Mouse (Mus musculus) kidney, postnatal 0 days (tissue): ENCODE measurements around the gene Ccdc85c. TPM values are rescaled to one million over a fixed set of nuclear protein-coding genes. Genes with fewer than 3 reads are reported as not detected.
A peak's percentile ranks its signal among the peaks of the same experiment; 100 is the strongest.

Source experiments
- ATAC-seq: fragments of 200-750 bp; cut with Nextera tagmentation; replicated peaks from 2 replicates; pipeline ENCODE4 v1.8.0; 2017; ENCODE audit warnings: low read depth, moderate number of reproducible peaks, moderate TSS enrichment, moderate library complexity; ENCODE audit not compliant: low FRiP score
- DNase-seq: peaks from one replicate; pipeline ENCODE4 v3.0.0-alpha.2; 2016; ENCODE audit warnings: low spot score
- H3K27ac ChIP-seq: fragments of 300-500 bp; sonication (generic); 2 replicates; pipeline ENCODE4 v1.5.1; 2014; ENCODE audit warnings: mild to moderate bottlenecking
- H3K27me3 ChIP-seq: fragments of 300-500 bp; sonication (generic); 2 replicates; pipeline ENCODE4 v1.6.1; 2014; ENCODE audit warnings: low read length, mixed read lengths; ENCODE audit not compliant: insufficient read depth
- H3K36me3 ChIP-seq: fragments of 300-500 bp; sonication (generic); 2 replicates; pipeline ENCODE4 v1.6.1; 2014; ENCODE audit warnings: low read length, mixed read lengths; ENCODE audit not compliant: insufficient read depth
- H3K4me1 ChIP-seq: fragments of 300-500 bp; sonication (generic); replicated peaks from 2 replicates; pipeline ENCODE4 v1.6.1; 2014; ENCODE audit warnings: antibody characterized with exemption, low read length, mixed read lengths; ENCODE audit not compliant: insufficient read depth
- H3K4me2 ChIP-seq: fragments of 300-500 bp; sonication (generic); 2 replicates; pipeline ENCODE4 v1.6.1; 2014; ENCODE audit warnings: mild to moderate bottlenecking, low read length, moderate library complexity, mixed read lengths
- H3K4me3 ChIP-seq: fragments of 300-500 bp; sonication (generic); replicated peaks from 2 replicates; pipeline ENCODE4 v1.5.1; 2014; ENCODE audit warnings: low read depth, low read length
- H3K9ac ChIP-seq: fragments of 300-500 bp; sonication (generic); 2 replicates; pipeline ENCODE4 v1.6.1; 2014; ENCODE audit warnings: low read depth, low read length
- H3K9me3 ChIP-seq: fragments of 300-500 bp; sonication (generic); replicated peaks from 2 replicates; pipeline ENCODE4 v1.6.1; 2016; ENCODE audit warnings: low read length, inconsistent platforms, mixed read lengths
- CTCF ChIP-seq: IDR thresholded peaks from 2 replicates; pipeline ENCODE4 v1.5.1; 2016; ENCODE audit warnings: antibody characterized with exemption, low read depth, mild to moderate bottlenecking, moderate library complexity
- WGBS: fragments of 180-500 bp; shearing (Covaris S2); extraction: QIAGEN DNeasy Blood & Tissue Kit; methylation state at CpG from one replicate; pipeline ENCODE4 v1.1.7; 2014; 5-methylcytosine and 5-hydroxymethylcytosine counted together
- polyA plus RNA-seq: library from polyadenylated mRNA; unstranded; fragments of >200 nt; fragmentation: Nextera tagmentation; extraction: Ambion mirVana; gene quantifications from 2 replicates; pipeline ENCODE4 v1.2.1, GENCODE M21; 2015

Gene Ccdc85c
- polyA plus RNA-seq, 1 experiment from 2014 or later: 7.7 TPM

GRCm38 (mm10) chr12:108253042-108253441 is 22.2 kb downstream of the Ccdc85c start:
- DNase-seq (no peak), ATAC-seq (no peak)
- H3K36me3 ChIP-seq: no peaks in the 10 kb centered on the region
- no peak for TF ChIP-seq CTCF
- no peak overlapping the region for H3K9ac ChIP-seq
- H3K4me2 ChIP-seq: no peak overlapping the region
- 59% methylated on average over 12 of the region's 12 CpGs for WGBS
- peaks cover 47% of the 10 kb centered on the region for H3K4me1 ChIP-seq
- no peak overlapping the region for H3K27ac ChIP-seq
- H3K27me3 ChIP-seq: no peaks in the 10 kb centered on the region
- H3K4me3 ChIP-seq: no peak overlapping the region
- H3K9me3 ChIP-seq: no peaks in the 10 kb centered on the region

GRCm38 (mm10) chr12:108251825-108252542 is 23.2 kb downstream of the Ccdc85c start:
- no peak overlapping the region for H3K4me3 ChIP-seq
- no peak overlapping the region for H3K9ac ChIP-seq
- H3K4me2 ChIP-seq: no peak overlapping the region
- no peak for ATAC-seq
- no peaks in the 10 kb centered on the region for H3K27me3 ChIP-seq
- no peak for TF ChIP-seq CTCF
- peak overlapping the region; percentile 50; the same call in 1 of the 2 replicates for H3K27ac ChIP-seq
- 65% methylated on average over 15 of the region's 15 CpGs for WGBS
- H3K36me3 ChIP-seq: no peaks in the 10 kb centered on the region
- H3K9me3 ChIP-seq: no peaks in the 10 kb centered on the region
- no peak for DNase-seq
- peaks cover 52% of the 10 kb centered on the region for H3K4me1 ChIP-seq

GRCm38 (mm10) chr12:108251034-108251792 is 24.0 kb downstream of the Ccdc85c start:
- no peak for TF ChIP-seq CTCF
- peaks cover 55% of the 10 kb centered on the region for H3K4me1 ChIP-seq
- no peak for ATAC-seq
- no peaks in the 10 kb centered on the region for H3K36me3 ChIP-seq
- DNase-seq: no peak
- WGBS: 73% methylated on average over 31 of the region's 31 CpGs
- no peak overlapping the region for H3K4me2 ChIP-seq
- no peak overlapping the region for H3K4me3 ChIP-seq
- no peaks in the 10 kb centered on the region for H3K27me3 ChIP-seq
- H3K9ac ChIP-seq: no peak overlapping the region
- no peaks in the 10 kb centered on the region for H3K9me3 ChIP-seq
- H3K27ac ChIP-seq: no peak overlapping the region

GRCm38 (mm10) chr12:108249522-108249921 is 25.7 kb downstream of the Ccdc85c start:
- H3K9me3 ChIP-seq: no peaks in the 10 kb centered on the region

GRCm38 (mm10) chr12:108249019-108249418 is 26.2 kb downstream of the Ccdc85c start:
- no peaks in the 10 kb centered on the region for H3K36me3 ChIP-seq
- no peaks in the 10 kb centered on the region for H3K9me3 ChIP-seq
- H3K4me2 ChIP-seq: no peak overlapping the region
- no peak for TF ChIP-seq CTCF
- no peak for ATAC-seq
- no peak overlapping the region for H3K27ac ChIP-seq
- no peak for DNase-seq
- WGBS: 93% methylated on average over 8 of the region's 8 CpGs
- H3K9ac ChIP-seq: no peak overlapping the region
- no peaks in the 10 kb centered on the region for H3K27me3 ChIP-seq
- no peak overlapping the region for H3K4me3 ChIP-seq
- peaks cover 69% of the 10 kb centered on the region for H3K4me1 ChIP-seq

More at GRCm38 (mm10) chr12:108249522-108249921, 25.7 kb downstream of the Ccdc85c start:
- Histone ChIP-seq H3K4me1 (peaks cover 64% of the 10 kb centered on the region), H3K27me3 (no peaks in the 10 kb centered on the region), H3K4me2 (no peak overlapping the region), H3K36me3 (no peaks in the 10 kb centered on the region), H3K9ac (no peak overlapping the region), H3K27ac (no peak overlapping the region), H3K4me3 (no peak overlapping the region)
- WGBS: 42% methylated on average over 10 of the region's 10 CpGs
- ATAC-seq: peak; percentile 80
- peak; percentile 78 for DNase-seq
- TF ChIP-seq CTCF: no peak

GRCm38 (mm10) chr12:108246759-108247500 is 28.3 kb downstream of the Ccdc85c start:
- H3K36me3 ChIP-seq: no peaks in the 10 kb centered on the region
- no peak overlapping the region for H3K4me3 ChIP-seq
- no peak for TF ChIP-seq CTCF
- H3K9me3 ChIP-seq: no peaks in the 10 kb centered on the region
- DNase-seq (no peak), ATAC-seq (no peak)
- peak overlapping the region; percentile 16; the same call in 1 of the 2 replicates for H3K27ac ChIP-seq
- 65% methylated on average over 10 of the region's 10 CpGs for WGBS
- H3K9ac ChIP-seq: no peak overlapping the region
- H3K4me1 ChIP-seq: peaks cover 64% of the 10 kb centered on the region
- no peaks in the 10 kb centered on the region for H3K27me3 ChIP-seq
- H3K4me2 ChIP-seq: no peak overlapping the region
